Mouse (Mus musculus) embryonic fibroblast, embryonic 13.5 days (primary cell): ENCODE results near the gene Nol12.

Source experiments
- CTCF ChIP-seq: IDR thresholded peaks from 2 replicates; pipeline ENCODE4 v1.5.1; 2011; ENCODE audit warnings: mild to moderate bottlenecking, control low read depth, low read length, moderate library complexity, borderline replicate concordance; ENCODE audit not compliant: insufficient read depth
- POLR2A ChIP-seq: IDR thresholded peaks from 2 replicates; pipeline ENCODE4 v1.6.1; 2011; ENCODE audit warnings: low read depth, mild to moderate bottlenecking, control low read depth, low read length, moderate library complexity

DNA sequence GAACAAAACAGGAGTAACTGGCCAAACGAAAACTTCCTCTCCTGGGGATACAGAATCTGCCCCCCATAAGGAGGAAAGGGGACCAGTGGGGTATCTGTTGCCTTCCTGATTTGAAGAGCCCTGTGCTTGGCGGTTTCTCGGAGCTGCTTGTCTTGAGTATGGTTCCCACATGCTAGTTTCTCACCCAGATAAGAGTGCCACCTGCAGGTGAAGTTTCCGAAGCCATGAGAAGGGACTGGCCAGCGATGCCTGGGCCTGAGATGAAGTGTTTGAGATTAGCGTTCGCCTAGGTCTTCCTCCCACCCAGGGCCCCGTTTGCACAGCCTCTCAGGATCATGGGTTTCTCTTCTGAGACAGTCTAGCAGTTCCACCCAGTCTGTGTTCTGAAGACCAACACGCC is 22.7 kb upstream of the Nol12 start:
- no peak for TF ChIP-seq POLR2A
- TF ChIP-seq CTCF = peak; percentile 35; the same call in 1 of the 2 replicates
